Mouse (Mus musculus): ENCODE results near the gene Ablim1. TPM values are rescaled to one million over a fixed set of nuclear protein-coding genes. Genes with fewer than 3 reads are reported as not detected.

The Ablim1 gene
- polyA plus RNA-seq, 1 experiment = 54.2 TPM

DNA sequence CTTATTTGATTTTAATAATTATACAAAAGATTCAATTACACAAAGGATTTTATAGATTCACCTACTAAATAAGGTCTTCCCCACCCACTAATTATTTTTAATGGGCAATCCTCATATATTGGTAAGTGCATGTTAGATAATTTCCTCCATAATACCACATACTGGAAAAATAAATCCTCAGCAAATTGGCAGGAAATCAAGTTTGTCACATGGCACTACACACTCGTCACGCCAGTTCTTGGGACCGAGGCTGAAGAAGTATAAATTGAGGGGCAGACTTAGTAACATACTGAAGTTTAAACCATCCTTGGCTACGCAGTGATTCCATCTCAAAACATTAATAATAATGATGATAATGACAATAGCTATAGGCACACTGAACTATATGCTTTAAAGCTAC is 8.1 kb downstream of the Ablim1 start:
- DNase-seq (ENCODE audit: extremely low spot score in 1 of 2, low spot score in 1 of 2) = no peak

DNA sequence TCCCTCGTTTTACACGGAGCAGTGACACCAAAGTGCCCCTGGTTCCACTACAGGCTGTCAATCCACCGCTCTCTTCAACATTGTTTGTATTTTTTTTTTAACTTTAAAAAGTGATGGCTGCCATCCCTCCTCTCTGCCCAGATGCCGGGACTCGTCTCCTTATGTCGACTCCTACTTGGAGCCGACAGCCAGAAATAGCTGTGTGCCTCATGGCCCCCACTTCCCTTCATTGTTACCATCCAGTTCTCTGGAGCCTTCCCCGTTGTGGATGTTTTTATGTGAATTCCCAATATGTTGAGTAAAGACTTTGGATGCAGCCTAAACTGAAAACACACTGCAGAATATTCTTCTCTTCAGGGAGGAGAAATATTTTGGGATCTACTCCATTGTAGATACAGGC is 8.7 kb downstream of the Ablim1 start:
- DNase-seq (ENCODE audit: extremely low spot score in 1 of 2, low spot score in 1 of 2) = no peak

DNA sequence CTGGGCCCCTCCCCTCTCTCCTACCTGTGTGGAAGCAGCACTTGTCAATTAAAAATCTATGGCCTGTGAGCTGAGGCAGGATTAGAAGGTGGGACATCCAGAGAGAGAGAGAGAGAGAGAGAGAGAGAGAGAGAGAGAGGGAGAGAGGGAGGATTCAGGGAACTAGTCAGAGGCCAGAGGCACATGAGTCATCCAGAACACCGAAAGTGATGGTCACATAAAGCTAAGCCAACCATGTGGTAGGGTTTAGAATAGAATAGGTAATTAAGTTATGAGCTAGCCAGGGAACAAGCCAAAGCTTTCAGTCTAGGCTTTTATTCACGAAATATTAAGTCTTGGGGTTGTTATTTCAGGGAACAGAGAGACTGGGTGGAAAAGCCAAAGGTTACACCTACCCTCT is 10.1 kb downstream of the Ablim1 start:
- no peak for DNase-seq (ENCODE audit: extremely low spot score in 1 of 2, low spot score in 1 of 2)

DNA sequence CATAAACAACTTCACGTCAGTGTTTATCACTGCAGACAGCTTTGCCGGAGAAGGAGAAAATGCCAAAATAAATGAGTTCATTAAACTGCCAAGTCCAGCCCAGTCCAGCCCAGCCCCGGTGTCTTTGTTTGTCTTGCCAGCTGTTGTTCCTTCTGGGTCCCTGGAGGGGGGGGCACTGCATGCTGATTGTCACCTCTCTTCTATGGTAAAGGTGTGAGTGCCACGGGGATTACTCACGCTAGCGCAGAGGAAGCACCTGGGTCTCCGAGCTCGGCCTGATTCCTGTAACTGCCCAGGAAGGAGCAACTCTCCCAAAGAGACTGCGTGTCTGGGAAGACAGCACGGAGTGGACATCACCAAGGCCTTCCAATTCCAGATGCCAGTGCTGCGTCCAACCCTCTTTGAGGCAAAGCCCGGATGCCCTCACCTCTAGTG is 12.7 kb downstream of the Ablim1 start:
- DNase-seq (ENCODE audit: extremely low spot score in 1 of 2, low spot score in 1 of 2) = no peak

DNA sequence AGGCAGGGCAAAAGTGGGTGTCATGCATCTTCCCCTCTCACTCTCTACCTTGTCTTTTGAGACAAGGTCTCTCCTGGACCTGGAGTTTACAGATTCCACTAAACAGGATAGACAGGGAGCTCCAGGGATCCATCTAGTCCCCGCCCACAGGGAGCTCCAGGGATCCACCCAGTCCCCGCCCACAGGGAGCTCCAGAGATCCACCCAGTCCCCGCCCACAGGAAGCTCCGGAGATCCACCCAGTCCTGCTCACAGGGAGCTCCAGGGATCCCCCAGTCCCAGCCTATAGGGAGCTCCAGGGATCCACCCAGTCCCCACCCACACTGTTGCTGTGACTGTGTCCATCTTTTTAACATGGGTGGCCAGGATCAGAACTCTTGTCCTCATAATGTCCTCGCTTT is 16.7 kb downstream of the Ablim1 start:
- no peak for DNase-seq (ENCODE audit: extremely low spot score in 1 of 2, low spot score in 1 of 2)

DNA sequence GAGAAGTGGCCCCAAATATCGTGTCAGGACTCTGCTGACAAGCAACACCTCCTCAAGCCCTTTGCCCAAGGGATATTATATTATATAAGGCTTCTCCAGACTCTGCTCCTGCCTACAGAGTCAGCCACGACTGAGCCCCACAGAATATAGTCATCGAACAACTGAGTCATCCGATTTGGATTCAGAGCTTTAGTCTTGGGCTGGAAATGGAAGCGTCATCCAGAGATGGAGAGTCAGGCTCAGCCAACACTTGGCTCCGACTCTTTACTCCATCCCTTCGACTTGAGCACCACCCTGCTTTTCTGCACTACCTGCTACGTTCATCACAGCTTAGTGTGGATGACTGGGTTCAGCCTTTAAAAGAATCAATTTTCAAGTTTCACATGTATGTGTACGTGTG is 17.3 kb downstream of the Ablim1 start:
- DNase-seq (ENCODE audit: extremely low spot score in 1 of 2, low spot score in 1 of 2) = peak in 1 of 2 experiments; percentile 69

DNA sequence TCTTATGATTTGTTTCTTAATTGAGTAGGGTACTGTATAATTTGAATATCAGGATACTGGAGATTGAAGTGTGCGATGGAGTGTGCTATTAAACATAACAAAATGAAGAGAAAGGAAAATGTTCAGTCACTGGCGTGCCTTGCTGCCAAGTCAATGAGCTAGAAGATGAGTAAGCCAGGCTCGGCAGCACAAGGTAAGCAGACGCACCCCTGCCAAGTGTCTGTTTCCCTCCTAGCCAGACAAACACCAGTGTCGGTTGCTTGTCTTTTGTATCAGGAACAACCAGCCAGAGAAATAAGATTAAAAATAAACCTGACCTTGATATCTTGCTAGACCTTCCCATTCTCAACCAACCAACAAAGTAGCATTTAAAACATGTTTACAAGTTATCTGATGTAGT is 18.2 kb downstream of the Ablim1 start:
- peak in 1 of 2 experiments; percentile 57 for DNase-seq (ENCODE audit: extremely low spot score in 1 of 2, low spot score in 1 of 2)

DNA sequence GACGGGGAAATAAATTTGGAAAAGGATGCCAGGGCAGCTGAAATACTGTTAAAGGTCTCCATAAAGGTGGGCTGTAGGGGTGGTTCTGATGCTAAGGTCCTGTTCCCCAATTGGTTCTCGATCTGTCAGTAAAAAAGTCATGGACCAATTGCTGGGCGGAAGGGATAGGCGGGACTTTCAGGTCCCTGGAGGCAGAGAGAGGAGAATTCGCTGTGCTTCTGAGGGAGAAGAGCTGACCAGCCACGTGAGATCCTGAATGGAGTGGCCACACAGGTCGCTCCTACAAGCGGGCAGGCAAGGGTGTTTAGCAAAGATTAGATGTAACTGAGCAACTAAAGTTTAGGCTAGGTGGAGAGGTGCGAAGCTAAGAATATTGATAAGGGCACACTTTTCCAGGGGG is 19.2 kb downstream of the Ablim1 start:
- DNase-seq (ENCODE audit: extremely low spot score in 1 of 2, low spot score in 1 of 2) = no peak

DNA sequence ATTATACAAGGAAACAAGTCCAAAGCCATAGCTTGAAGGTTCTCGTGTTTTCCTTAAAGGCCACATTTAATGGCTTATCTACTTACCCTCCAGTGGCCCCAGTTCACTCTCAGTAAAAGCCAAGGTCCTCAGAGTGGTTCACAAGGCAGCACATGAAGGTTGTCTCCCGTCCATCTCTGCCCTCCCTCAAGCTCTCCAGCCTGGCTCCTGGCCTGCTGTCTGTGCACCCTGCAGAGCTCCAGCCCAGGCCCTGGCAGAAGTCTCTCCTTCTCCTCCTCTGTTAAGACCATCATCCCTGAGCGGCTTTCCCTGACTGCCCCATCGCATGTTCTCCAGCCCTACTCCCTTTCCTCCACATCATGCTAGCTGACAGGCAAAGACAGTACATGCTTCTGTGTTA is 20.4 kb downstream of the Ablim1 start:
- DNase-seq (ENCODE audit: extremely low spot score in 1 of 2, low spot score in 1 of 2) = no peak

DNA sequence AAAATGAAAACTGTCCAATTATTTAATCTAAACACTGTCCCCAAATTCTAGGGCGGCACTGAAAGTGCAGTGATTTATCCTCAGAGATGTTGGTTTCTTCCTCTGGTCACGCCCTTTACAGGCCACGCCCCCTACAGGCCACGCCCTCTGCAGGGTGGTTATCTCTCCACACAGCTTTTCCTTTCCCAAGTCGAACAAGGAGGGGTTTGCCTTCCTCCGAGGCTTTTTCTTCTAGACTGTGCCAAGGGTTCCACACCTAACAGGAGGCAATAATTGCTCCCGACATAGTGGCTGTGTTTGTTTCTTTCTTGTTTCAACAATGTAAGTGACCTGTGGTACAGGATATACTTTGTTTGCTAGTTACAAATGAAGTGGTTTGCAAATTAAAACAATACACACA is 21.0 kb downstream of the Ablim1 start:
- DNase-seq (ENCODE audit: extremely low spot score in 1 of 2, low spot score in 1 of 2) = no peak

DNA sequence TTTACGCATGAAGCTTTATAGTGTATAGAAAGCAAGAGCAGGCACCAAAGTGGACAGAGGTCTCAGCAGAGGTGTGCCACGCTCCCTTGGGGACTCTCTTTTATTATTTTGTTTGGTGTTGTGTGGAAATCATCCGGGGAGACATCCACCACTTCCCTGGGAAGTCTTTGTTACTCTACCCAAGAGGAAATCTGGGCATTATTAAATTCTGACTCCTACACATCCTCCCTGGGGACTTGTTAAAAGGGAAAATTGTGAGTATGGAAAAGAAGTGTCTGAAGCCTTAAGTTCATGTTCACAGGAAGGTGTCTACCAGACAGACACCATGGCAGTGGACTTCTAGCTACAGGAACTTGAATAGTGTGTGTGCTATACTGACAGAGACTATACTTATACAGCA is 31.4 kb downstream of the Ablim1 start:
- DNase-seq (ENCODE audit: extremely low spot score in 1 of 2, low spot score in 1 of 2) = no peak

DNA sequence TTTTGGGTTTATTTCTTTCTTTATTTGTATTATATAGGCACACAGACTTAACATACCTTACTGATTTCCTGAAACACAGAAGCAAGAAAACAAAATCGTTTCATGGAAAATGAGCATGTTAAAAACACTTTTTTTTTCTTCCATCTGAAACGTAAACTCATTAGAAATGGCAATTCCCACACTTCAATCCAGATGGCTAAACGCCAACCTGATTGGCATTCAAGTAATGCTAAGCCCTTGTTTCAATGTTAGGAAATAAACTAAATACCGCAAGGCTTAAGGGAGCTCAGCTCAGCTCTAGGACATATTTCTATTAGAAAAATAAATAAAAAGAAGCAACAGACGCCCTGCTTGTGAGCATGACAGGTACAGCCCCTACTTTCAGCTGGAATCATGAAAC is 32.1 kb downstream of the Ablim1 start:
- DNase-seq (ENCODE audit: extremely low spot score in 1 of 2, low spot score in 1 of 2) = peak in 1 of 2 experiments; percentile 52

DNA sequence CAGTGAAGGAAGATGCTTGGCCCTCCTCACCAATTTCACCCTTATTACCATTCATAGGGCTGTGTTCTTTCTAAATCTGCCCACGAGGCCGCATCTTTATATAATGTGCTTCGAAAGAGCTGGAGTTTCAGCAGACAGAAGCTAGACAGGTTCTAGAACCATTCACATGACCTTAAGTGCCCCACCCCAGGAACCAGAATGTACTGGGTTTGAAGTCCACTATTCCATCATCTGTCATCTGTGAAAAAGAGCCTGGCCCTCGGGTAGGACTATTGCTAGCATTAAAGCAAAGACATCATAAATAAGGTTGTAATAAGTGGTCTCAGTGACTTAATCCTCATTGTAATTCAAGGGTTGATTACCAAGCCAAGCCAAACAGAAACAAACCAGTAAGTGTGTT is 35.1 kb downstream of the Ablim1 start:
- DNase-seq (ENCODE audit: extremely low spot score in 1 of 2, low spot score in 1 of 2) = no peak

DNA sequence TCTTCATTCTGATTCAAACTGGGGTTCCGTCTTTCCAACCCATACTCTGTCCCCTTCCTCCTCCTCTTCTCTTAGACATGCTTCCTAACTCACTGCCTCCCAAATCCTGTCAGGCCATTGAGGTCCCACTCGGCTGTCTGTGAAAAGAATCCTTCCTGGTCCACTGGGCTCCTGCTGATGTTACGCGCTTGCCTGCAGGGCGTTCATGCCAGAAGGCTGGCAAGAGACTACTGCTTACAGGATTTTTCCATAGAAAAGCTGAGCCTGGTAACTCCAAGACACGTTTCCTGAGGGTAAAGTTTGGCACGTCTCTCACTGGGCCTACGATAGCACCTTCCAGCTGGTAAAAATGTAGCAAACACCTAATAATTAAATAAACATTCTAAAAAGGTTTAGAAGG is 36.5 kb downstream of the Ablim1 start:
- DNase-seq (ENCODE audit: extremely low spot score in 1 of 2, low spot score in 1 of 2) = no peak

DNA sequence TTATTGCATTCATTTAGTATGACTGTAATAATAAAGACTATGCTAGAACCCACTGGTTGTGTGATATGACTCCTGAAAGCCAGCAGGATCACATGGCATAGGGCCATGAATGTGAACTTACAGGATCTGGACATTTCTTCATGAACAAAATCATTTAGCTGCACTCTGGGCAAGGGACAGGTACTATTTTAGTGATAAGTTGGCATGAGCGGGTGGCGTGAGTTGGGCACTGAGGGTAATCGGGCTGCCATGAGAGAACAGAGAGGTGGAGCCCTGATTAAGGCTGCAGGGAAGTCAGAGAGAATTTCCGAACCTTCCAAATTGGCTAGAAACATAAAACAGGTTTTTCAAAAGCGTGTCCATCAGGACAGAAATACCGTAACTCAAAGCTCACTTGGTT is 37.7 kb downstream of the Ablim1 start:
- DNase-seq (ENCODE audit: extremely low spot score in 1 of 2, low spot score in 1 of 2) = no peak

DNA sequence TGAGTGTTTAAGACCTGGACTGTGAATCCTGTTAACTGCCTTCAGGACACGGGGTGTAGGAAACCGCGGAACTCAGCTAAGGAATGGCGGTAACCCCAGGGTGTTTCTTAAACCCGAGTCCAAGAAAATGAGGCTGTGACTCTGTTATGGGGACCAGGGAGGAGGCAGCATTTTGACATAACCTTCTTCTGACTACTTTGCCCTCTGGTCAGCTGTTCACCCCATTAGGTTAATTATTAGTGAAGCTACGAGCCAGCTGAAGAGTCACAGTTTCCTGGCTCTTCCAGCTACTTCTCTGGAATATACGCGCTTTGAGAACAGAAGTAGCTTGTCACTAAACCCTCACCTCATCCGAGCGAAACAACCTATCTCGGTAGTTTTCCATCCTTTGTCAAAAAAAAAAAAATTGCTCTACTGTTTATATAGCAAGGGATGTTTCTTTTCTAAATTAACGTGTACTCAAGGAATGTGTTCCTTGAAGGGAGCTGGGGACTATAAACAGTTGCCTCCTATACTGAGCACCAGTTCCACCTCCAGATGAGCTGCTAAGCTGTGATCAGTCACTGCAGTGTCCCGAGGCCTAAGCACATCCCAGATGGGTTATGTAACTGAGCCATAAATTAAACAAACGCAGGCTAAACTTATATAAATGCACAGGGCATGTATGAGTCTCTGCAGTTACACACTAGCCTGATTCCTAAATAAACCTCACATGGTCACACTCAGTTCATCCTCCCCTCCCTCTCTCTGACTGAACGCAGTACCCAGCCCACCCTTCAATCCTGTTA is 39.4 kb downstream of the Ablim1 start:
- peak; percentile 76 to 81 for DNase-seq (ENCODE audit: extremely low spot score in 1 of 2, low spot score in 1 of 2)

DNA sequence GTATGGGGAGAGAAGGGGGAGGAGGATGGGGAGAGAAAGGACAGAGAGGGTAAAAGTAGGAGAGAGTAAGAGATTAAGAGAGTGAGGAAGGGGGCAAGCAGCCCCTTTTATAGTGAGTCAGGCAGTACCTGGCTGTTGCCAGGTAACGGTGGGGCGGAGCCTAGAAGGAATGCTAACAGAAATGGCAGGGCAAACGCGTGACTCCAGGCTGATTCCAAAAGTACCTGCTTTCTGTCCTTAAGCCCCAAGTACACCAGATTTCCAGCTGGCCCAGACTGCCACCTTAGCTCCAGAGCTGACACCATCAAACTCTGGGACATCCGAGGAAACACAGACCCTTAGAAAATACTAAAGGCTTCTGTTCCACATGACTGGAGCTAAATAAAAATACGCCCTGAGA is 40.0 kb downstream of the Ablim1 start:
- peak in 1 of 2 experiments; percentile 51 for DNase-seq (ENCODE audit: extremely low spot score in 1 of 2, low spot score in 1 of 2)

DNA sequence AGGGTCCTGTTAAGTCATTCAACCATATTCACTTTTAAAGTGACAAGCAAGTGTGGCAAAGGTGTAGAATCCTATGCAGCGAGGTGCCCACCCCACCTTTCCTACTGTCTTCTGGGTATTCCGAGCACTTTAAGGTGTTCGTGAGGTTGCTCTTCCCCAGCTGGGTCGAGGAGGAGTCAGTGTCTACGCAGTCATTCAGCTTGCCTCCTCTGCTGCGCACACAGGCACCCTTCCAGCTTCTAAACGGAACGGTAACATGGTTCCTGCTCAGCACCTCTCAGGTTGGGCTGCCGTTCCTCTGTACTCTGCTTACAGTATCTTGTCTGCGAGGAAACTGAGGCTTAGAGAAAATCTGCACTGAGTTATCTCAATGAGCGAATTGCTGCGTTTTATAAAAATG is 40.4 kb downstream of the Ablim1 start:
- DNase-seq (ENCODE audit: extremely low spot score in 1 of 2, low spot score in 1 of 2) = peak in 1 of 2 experiments; percentile 59

DNA sequence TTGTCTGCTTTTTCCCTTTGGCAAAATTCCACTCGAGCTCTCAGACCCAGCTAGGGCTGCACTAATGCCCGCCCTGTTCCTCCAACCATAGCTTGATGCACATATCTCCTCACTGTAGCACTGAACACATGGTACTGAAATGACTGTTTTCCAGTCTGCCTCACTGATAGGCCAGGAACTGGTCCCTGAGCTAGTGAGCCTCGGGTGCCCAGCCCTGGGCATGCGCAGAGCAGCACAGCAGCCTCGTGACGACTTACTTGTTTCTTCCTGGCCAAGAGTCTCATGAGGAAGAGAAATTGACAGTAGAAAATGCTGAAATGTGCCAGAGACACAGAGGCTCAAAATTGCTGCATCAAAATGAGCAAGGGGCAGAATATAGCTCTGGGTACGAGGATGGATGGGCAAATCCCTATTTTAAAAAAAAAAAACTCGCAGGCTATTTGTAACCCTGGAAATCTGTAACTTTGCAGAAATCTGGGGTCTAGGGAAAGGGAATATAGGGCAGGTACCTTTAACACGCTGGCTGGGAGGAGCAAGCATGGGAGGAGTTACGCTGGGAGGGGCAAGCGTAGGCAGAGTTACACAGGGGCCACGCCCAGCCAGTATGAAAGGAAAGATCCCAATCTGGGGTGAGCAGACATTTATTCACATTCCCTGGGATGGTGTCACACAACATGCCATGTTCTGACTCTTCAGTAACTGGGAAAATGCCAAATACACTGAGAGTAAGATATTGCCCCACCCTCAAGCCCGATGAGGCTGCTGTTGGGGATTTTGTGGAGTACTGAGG is 41.7 kb downstream of the Ablim1 start:
- peak; percentile 60 to 75 for DNase-seq (ENCODE audit: extremely low spot score in 1 of 2, low spot score in 1 of 2)

DNA sequence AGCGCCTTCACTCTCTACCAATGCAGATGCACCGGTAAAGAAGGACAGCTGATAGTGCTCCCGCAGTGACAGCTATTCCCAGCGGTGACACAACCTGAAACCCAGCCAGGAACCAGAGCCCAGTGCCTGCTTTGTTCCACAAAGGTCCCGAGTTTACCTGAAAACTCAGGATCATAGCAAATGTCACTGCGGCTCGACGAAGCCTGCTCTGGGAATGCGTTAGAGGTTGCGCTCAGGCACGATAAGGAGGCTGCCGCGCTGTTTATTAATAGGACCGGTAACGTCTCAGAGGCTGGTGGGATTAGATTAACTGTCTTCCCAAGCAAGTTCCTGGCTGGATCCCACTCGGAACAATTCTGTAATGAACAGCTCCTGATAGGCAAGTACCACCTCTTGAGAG is 43.0 kb downstream of the Ablim1 start:
- DNase-seq (ENCODE audit: extremely low spot score in 1 of 2, low spot score in 1 of 2) = no peak

DNA sequence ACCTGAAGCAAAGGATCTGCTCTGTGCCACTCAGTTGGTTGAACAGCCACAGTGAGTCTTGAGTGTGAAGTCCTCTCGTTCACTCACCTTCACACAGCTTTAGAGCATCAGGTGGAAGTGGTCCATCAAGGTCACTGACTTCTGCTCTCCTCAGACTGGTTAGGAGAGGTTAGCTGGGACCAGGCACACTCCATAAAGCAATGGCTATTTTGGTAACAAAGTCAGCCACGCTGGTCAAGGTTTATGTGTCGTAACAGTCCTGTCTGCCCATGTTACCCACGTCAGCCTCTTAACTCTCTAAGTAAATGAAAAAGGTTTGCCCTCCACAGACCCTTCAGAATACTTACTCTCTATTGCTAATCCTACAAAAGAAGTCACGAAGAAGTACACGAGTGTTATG is 44.0 kb downstream of the Ablim1 start:
- no peak for DNase-seq (ENCODE audit: extremely low spot score in 1 of 2, low spot score in 1 of 2)

DNA sequence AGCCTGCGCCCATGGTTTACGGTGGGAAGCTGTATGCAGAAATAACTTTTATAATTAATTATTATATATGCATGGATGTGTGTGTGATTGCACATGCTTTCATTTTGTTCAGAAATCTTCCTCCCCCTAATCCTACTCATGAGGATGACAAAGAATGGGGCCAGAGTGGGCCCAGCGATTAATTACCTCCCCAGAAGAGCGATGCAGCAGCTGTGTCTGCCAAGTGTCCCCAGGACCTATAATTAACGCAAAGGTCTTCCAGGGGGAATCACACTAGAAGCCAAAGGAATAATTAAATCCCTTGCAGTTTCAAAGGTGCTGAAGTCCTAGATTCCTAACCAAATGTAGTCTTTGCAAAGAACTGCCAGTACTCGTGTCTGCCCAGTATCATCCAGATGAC is 44.9 kb downstream of the Ablim1 start:
- DNase-seq (ENCODE audit: extremely low spot score in 1 of 2, low spot score in 1 of 2) = no peak

Data from frontal cortex, adult 2 months (tissue).